Mouse (Mus musculus): ENCODE measurements around the gene Scn10a.

The Scn10a gene

DNA sequence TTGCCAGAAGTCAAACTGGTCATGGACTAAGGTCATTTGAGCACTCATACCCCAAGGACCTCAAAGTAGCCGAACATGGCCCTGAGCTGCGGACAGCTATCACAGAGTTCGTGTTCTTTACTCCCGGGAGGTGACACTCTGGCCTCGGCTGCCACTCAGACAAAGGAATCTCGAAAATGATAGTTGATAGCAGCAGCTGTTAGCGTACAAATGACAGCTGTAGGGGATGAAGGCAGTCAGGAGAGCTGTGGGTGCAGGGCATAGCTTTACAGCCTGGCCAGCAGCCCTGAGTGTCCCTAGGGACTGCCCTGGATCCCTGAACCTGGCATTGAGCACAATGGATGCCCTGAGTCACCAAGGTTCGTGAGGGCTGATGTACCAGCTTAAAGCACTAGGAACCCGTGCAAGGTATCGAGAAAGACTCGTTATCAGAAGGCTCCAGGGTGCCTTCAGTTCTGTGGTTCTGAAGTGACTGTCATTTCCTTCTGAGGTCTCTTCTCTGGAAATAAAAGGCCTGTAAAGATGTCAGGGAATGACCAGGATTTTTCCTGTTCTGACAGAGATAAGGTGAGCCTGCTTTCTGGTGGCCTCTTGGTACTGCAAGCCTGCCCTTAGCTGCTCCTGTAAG lies 84.8 kb downstream of the Scn10a start:
- peak; percentile 9 for DNase-seq

DNA sequence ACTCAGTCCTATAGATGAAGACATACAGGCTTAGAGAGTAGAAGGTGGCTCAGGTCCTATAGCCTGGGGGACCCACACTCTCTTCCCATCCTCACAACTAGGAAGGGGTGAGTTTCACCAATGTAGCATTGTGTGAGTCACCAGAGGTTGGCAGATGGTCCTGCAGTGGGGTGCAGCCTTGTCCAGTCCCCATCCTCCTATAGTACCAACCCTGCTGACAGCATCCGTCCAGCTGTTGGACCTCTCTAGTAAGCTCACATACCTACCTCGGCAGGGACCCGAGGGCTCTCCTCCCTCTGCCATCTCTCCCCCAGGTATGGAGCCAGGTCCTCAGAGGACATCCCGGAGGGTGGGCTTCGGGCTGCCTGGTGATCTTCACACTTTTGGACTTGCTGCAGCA lies 85.6 kb downstream of the Scn10a start:
- no peak for DNase-seq

DNA sequence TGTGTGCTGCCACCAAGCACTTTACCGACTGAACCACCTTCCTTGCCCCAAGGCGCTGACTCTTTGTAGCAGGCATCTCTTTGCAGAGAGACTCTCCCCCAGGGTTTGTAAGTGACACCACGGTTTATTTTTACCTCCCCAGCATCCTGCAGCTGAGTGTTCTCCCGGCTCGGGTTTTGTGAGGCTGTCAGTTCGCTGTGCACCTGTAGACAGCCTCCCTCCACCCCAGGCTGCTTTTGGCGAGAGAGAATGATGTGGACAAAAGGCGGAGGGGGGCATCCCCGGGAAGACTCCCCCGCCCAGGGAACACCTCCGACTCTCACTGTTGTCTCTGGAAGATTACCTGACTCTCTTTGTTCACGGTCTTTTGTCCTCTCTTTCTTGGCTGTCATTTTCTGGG lies 86.3 kb downstream of the Scn10a start:
- DNase-seq: no peak

GRCm38 (mm10) chr9:119631899-119632533 lies 87.1 kb downstream of the Scn10a start:
- DNase-seq: peak; percentile 8

- no peak for DNase-seq
These were observed 87.7 kb downstream of the Scn10a start for GRCm38 (mm10) chr9:119631393-119631898.

DNA sequence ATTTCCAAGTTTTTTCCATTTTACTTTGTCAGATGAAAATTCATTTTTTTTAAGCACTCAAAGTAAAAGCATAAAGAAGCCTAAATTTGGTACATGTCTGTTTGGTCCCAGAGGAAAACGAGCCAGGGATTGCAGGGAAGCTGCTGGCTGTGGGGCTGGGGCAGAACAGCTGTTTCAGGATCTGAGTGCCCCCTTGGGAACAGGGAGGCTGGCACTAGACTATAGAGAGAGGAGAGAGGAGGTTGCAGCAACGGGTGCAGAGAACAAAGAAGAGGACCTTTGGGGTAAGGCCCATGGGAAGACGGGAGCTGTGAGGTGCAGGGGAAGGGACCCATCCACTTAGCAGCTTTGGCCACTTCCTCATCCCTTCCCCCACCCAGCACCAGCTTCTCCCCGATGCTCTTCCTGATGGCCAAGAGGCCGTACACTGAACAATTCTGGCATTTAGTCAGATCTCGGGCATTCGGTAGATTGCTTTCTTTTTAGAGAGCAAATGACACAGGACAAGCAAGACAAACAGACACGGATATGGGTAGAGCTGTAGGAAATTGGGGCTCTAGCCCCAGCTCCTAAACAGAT lies 90.3 kb downstream of the Scn10a start:
- DNase-seq: no peak

GRCm38 (mm10) chr9:119627227-119627626 lies 91.9 kb downstream of the Scn10a start:
- no peak for DNase-seq

DNA sequence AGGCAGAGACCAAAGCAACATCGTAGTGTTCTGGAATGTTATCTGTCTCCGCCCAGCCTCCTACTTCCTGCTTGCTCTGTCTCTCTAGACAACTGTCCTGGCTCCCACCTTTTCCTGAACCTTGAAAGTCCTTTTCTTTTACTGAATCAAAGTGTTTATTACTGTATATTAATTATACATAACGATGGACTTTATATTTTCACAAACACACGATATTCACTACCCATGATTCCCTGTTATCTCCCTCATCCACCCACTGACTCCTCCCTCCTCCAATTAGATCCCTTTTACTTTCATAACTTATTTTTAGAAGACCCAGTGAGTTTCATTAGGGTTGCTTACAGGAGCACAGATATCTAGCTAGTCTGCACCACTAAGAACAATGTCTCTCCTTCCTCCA lies 95.0 kb downstream of the Scn10a start:
- DNase-seq: no peak

DNA sequence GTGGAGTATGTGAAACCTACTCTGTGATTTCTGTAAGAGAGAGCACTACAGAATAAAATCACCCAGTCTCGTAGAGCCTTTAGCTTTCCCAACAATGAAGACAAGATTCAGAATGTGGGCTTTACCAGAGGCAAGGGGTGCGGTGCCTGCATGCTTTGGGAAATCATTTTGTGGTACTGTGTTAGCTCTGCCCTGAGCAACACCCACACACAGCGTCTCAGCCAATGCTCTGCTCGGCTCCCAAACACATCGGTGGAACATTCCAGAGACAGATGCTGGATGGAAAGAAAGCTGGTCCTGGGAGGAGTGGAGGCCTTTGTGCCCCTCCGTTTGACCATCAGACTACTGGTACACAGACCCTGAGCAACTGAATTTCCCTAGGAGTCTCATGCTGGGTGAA lies 104.3 kb downstream of the Scn10a start:
- no peak for DNase-seq

DNA sequence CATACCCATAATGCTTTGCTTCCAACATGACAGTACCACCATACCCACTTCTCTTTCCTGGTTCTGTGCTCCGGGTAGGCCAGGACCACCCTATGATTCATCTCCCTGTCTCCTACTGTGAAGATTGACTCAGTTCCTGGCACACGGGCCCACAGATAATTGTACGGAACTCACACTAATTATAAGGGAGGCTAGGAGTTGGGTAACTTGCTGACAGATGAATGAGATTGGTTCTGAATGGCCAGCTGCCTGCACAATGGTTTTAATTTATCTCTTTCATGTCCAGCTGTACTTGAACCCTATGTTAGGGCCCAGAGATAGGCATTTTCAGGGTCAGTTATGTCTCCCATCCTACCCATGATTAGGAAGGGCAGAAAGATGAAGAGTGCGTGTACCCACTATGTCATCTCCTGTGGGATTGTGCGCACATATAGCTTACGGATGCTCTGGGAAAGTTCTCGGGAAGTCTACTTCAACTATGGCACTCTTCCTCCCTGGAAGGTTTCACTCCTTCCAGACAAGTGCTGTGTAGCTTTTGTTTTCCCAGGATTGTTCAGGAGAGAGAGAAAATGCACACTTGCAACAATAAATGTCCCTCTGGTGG lies 108.5 kb downstream of the Scn10a start:
- DNase-seq: no peak

GRCm38 (mm10) chr9:119606906-119607305 lies 112.2 kb downstream of the Scn10a start:
- no peak for DNase-seq

DNA sequence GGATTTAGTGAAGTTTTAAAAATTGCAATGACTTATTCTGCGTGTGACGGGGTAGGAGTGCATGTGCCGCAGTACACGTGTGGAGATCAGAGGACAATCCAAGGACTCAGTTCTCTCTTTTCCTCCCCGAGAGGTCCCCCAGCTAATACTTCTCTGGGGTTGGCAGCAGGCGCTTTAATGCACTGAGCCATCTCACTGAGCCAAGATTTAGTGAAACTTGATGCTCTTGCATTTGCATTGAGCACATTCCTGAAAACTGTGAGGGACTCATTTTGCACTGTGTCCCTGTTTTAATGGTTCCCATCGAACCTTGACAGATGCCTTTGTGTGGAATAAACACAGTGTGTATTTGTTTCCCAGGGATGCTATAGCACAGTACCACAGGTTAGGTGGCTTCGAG lies 114.5 kb downstream of the Scn10a start:
- DNase-seq: no peak

DNA sequence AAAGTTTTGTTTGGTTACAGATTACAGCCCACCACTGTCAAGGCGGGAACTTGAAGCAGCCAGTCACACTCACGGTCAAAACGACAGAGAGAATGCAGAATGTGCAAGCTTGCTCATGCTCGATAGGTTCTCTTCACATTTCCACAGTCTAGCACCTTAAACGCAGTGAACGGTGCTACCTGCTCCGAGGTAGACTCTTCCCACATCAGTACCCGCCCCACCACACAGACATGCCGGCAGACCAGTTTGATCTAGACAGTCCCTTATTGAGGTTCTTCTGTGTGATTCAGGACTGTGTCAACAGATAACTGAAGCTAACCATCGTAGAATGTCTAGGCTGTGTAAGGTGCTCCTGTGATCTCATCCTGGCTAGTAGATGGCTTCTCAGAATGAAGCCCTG lies 120.6 kb downstream of the Scn10a start:
- no peak for DNase-seq

DNA sequence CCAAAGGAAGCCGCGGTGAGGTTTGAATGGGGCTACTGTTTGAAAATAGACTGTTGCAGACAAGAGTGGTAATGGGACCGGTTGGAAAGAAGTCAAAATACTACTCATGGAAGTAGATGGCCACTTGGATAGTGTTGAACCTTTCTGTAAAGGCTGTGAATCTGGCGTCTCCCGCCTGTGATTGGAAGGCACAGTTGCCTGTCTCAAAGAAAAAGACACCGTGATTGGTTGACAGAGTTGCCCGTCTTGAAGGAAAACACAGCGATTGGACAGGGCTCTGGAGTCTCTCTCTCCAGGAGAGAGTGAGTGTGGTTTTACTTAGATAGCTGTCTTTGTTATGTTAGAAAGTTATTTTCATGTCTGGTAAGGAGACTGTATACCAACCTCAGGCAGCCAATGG lies 121.8 kb downstream of the Scn10a start:
- DNase-seq: peak; percentile 37

- no peak for DNase-seq
These were observed 129.5 kb downstream of the Scn10a start for GRCm38 (mm10) chr9:119589592-119589991.

- no peak for DNase-seq
These were observed 130.2 kb downstream of the Scn10a start for GRCm38 (mm10) chr9:119588763-119589449.

DNA sequence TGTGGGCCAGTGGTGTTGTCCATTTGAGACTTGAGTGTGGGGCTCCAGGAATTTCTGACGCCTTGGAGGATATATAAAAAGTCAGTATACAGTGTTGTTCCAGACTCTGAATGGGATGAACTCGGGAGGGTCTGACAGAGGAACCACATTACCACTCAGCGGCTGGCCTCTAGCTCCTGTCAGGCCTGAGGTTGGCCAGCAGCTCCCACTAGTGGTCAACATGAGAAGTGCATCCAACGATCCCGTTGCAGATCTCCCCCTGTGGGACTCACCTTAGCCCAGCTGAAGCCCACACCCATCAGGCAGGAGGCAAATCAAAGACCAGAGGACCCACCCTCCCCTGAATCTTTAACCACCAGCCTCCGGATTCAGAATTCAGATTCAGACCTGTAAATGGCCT lies 138.5 kb downstream of the Scn10a start:
- peak; percentile 79 for DNase-seq

GRCm38 (mm10) chr9:119580187-119580586 lies 138.9 kb downstream of the Scn10a start:
- DNase-seq: no peak

DNA sequence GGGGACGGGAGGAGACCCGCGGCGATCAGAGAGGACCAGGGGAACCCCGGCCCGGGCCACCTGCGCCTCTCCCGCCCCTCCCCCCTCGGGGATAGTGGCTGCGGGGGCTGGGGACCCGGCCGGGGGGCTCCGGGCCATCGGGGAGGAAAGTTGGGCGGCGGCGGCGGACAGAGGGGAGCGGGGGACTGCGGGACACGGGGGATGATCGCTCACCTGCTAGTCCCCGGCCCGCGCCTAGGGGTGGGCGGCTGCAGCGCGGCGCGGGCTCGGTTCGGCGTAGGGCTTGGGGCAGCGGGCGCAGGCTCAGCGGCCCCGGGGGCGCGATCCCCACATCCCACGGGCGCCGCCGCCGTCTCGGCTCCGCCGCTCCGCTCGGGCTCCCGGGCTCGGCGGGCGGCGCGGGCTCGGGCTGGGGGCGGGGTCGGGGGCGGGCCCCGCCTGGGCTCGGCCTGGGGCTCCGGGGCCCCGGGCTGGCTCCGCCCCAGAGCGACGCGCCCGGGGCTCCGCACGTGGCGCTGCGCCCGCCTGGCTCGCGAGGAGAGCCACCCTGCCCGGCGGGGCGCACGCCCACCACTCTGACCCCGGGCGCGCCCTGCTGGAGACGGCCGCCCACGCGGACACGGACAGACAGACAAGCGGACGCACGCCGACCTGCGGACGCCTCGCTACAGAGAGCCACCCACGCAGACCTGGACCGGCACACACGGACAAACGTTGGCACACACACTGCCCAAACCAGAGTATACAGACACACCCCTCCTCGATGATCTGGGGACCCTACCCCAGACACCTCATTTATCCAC lies 140.3 kb downstream of the Scn10a start, which contains the start of gene Scn5a:
TSS of gene Scn5a (minus strand) at position 381 of the 803 bp plus-strand sequence.
- DNase-seq: peak; percentile 24

- no peak for DNase-seq
These were observed 140.8 kb downstream of the Scn10a start for GRCm38 (mm10) chr9:119578311-119578635.

DNA sequence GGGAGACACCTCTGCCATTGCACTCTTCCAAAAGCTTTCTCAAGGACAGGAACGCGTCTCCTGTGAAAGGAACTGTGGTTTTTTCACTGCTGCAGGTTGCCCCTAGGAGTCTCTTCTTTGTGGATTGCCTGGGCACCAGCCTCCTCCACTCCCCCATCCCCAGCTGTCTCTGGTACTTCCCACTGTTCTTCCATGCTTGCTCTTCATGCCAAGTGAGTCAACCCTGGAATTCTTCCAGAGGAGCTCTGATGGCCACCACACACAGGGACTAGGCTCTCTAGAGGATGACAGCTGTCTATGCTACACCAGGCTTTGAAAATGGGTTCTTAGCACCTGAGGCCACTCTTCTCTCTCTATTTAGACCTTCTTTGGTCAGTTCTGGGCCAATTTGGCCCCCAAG lies 142.1 kb downstream of the Scn10a start:
- DNase-seq: no peak

DNA sequence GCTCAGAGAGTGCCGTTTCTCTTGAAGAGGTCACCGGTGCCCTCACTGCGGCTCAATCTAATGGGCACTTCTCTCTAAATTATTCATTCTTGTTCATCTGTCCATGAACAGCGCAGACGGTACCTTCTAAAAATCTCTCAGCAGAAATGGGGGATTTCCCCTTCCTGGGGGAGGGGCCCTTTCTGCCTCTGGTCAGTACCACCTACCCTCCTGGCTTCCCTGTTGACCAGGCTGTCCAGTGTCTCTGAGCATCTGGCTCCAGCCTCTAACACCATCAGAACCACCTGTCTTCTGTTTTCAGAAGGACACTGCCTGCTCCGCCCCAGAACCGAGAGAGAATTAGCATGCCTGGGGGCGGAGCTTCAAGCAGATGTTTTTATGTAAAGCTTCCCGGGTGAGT lies 143.4 kb downstream of the Scn10a start:
- DNase-seq: no peak

- no peak for DNase-seq
These were observed 144.8 kb downstream of the Scn10a start for GRCm38 (mm10) chr9:119574366-119574765.

All from lung, postnatal 14 days (tissue).